Mouse (Mus musculus): ENCODE data around the gene Gm17361.
"Not testable (repeated sequence)": the region's sequence is repeated elsewhere in the genome, so short reads cannot be mapped to it uniquely, and the experiment has no call there.

The Gm17361 gene

DNA sequence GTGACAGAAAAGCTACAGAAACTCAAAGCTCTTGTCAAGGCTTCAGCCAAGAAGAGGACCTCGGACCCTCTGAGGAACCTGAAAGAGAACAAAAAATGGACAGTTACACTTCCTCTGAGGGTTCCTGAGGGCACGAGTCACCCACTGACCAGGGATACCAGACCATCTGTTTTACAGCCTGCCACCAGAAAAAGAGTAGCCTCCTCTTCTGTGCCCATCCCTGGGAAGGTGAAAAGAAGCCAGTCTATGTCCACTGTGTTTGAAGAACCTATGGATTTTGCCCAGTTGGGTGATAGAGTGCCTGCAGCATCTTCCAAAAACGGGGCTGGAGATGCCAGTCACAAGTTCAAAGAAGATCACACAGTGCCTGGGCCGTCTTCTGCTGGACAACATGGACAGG is at the start of gene Gm17361:
TSS of gene Gm17361 (plus strand) at position 301 of the 400 bp plus-strand sequence.
- not testable (repeated sequence) for DNase-seq

All from kidney, postnatal 10 days (tissue).